Mouse (Mus musculus): ENCODE data around the gene Fbxl13.
A peak's percentile ranks its signal among the peaks of the same experiment; 100 is the strongest.

Fbxl13 gene

GRCm38 (mm10) chr5:21586763-21587162 lies 58.7 kb downstream of the Fbxl13 start:
- no peaks in the 10 kb centered on the region for H3K27me3 ChIP-seq (ENCODE audit: insufficient read depth, low read length)
- no peak for TF ChIP-seq NANOG (IDR thresholded peaks at IDR 0.05; ENCODE audit: borderline replicate concordance, low read length)
- peak; percentile 74 for TF ChIP-seq CTCF (conservative IDR thresholded peaks at IDR 0.05; ENCODE audit: low read length)
- H3K9me3 ChIP-seq (ENCODE audit: low read length): no peaks in the 10 kb centered on the region
- no peak overlapping the region for H3K4me3 ChIP-seq (replicated peaks; ENCODE audit: low read length)
- no peaks in the 10 kb centered on the region for H3K36me3 ChIP-seq (ENCODE audit: insufficient read depth, low read length)
- H3K4me1 ChIP-seq (replicated peaks; ENCODE audit: low read depth, low read length): peaks cover 8% of the 10 kb centered on the region; the same call in 1 of the 2 replicates

- TF ChIP-seq NANOG (IDR thresholded peaks at IDR 0.05; ENCODE audit: borderline replicate concordance, low read length): no peak
- TF ChIP-seq CTCF (conservative IDR thresholded peaks at IDR 0.05; ENCODE audit: low read length): no peak
- no peak for TF ChIP-seq POU5F1 (IDR thresholded peaks at IDR 0.05; ENCODE audit: borderline replicate concordance, low read length)
- Histone ChIP-seq H3K36me3 (ENCODE audit: insufficient read depth, low read length) (no peaks in the 10 kb centered on the region), H3K9me3 (ENCODE audit: low read length) (no peaks in the 10 kb centered on the region), H3K27me3 (ENCODE audit: insufficient read depth, low read length) (no peaks in the 10 kb centered on the region), H3K4me3 (replicated peaks; ENCODE audit: low read length) (no peak overlapping the region), H3K4me1 (replicated peaks; ENCODE audit: low read depth, low read length) (peaks cover 9% of the 10 kb centered on the region)
Observed at GRCm38 (mm10) chr5:21578136-21578535, 67.3 kb downstream of the Fbxl13 start.

- no peak overlapping the region for H3K4me3 ChIP-seq (replicated peaks; ENCODE audit: low read length)
- H3K27me3 ChIP-seq (ENCODE audit: insufficient read depth, low read length): no peaks in the 10 kb centered on the region
- TF ChIP-seq POU5F1 (IDR thresholded peaks at IDR 0.05; ENCODE audit: borderline replicate concordance, low read length) (no peak), NANOG (IDR thresholded peaks at IDR 0.05; ENCODE audit: borderline replicate concordance, low read length) (no peak), CTCF (conservative IDR thresholded peaks at IDR 0.05; ENCODE audit: low read length) (no peak)
- H3K36me3 ChIP-seq (ENCODE audit: insufficient read depth, low read length): no peaks in the 10 kb centered on the region
- peaks cover 9% of the 10 kb centered on the region for H3K4me1 ChIP-seq (replicated peaks; ENCODE audit: low read depth, low read length)
- H3K9me3 ChIP-seq (ENCODE audit: low read length): no peaks in the 10 kb centered on the region
Observed at GRCm38 (mm10) chr5:21575210-21575550, 70.3 kb downstream of the Fbxl13 start.

GRCm38 (mm10) chr5:21574386-21575209 lies 70.8 kb downstream of the Fbxl13 start:
- Histone ChIP-seq H3K4me1 (replicated peaks; ENCODE audit: low read depth, low read length) (peaks cover 9% of the 10 kb centered on the region), H3K27me3 (ENCODE audit: insufficient read depth, low read length) (no peaks in the 10 kb centered on the region), H3K9me3 (ENCODE audit: low read length) (no peaks in the 10 kb centered on the region), H3K4me3 (replicated peaks; ENCODE audit: low read length) (no peak overlapping the region), H3K36me3 (ENCODE audit: insufficient read depth, low read length) (no peaks in the 10 kb centered on the region)
- TF ChIP-seq POU5F1 (IDR thresholded peaks at IDR 0.05; ENCODE audit: borderline replicate concordance, low read length): no peak
- TF ChIP-seq NANOG (IDR thresholded peaks at IDR 0.05; ENCODE audit: borderline replicate concordance, low read length): no peak
- no peak for TF ChIP-seq CTCF (conservative IDR thresholded peaks at IDR 0.05; ENCODE audit: low read length)

GRCm38 (mm10) chr5:21572764-21573416 lies 72.5 kb downstream of the Fbxl13 start:
- Histone ChIP-seq H3K9me3 (ENCODE audit: low read length) (no peaks in the 10 kb centered on the region), H3K36me3 (ENCODE audit: insufficient read depth, low read length) (no peaks in the 10 kb centered on the region), H3K4me1 (replicated peaks; ENCODE audit: low read depth, low read length) (peaks cover 9% of the 10 kb centered on the region), H3K4me3 (replicated peaks; ENCODE audit: low read length) (no peak overlapping the region), H3K27me3 (ENCODE audit: insufficient read depth, low read length) (no peaks in the 10 kb centered on the region)
- no peak for TF ChIP-seq NANOG (IDR thresholded peaks at IDR 0.05; ENCODE audit: borderline replicate concordance, low read length)
- TF ChIP-seq CTCF (conservative IDR thresholded peaks at IDR 0.05; ENCODE audit: low read length): no peak
- TF ChIP-seq POU5F1 (IDR thresholded peaks at IDR 0.05; ENCODE audit: borderline replicate concordance, low read length): no peak

GRCm38 (mm10) chr5:21567784-21568183 lies 77.7 kb downstream of the Fbxl13 start:
- TF ChIP-seq CTCF (conservative IDR thresholded peaks at IDR 0.05; ENCODE audit: low read length): no peak
- TF ChIP-seq POU5F1 (IDR thresholded peaks at IDR 0.05; ENCODE audit: borderline replicate concordance, low read length): no peak
- no peak for TF ChIP-seq NANOG (IDR thresholded peaks at IDR 0.05; ENCODE audit: borderline replicate concordance, low read length)

GRCm38 (mm10) chr5:21565392-21566065 lies 79.9 kb downstream of the Fbxl13 start:
- H3K36me3 ChIP-seq (ENCODE audit: insufficient read depth, low read length): no peaks in the 10 kb centered on the region
- H3K4me3 ChIP-seq (replicated peaks; ENCODE audit: low read length): no peak overlapping the region
- peaks cover 7% of the 10 kb centered on the region for H3K4me1 ChIP-seq (replicated peaks; ENCODE audit: low read depth, low read length)
- TF ChIP-seq NANOG (IDR thresholded peaks at IDR 0.05; ENCODE audit: borderline replicate concordance, low read length) (no peak), CTCF (conservative IDR thresholded peaks at IDR 0.05; ENCODE audit: low read length) (no peak), POU5F1 (IDR thresholded peaks at IDR 0.05; ENCODE audit: borderline replicate concordance, low read length) (no peak)
- peaks cover 14% of the 10 kb centered on the region for H3K27me3 ChIP-seq (ENCODE audit: insufficient read depth, low read length)
- no peaks in the 10 kb centered on the region for H3K9me3 ChIP-seq (ENCODE audit: low read length)

More at GRCm38 (mm10) chr5:21567784-21568183, 77.7 kb downstream of the Fbxl13 start:
- Histone ChIP-seq H3K36me3 (ENCODE audit: insufficient read depth, low read length) (no peaks in the 10 kb centered on the region), H3K27me3 (ENCODE audit: insufficient read depth, low read length) (no peaks in the 10 kb centered on the region), H3K4me3 (replicated peaks; ENCODE audit: low read length) (no peak overlapping the region), H3K4me1 (replicated peaks; ENCODE audit: low read depth, low read length) (no peaks in the 10 kb centered on the region), H3K9me3 (ENCODE audit: low read length) (no peaks in the 10 kb centered on the region)

GRCm38 (mm10) chr5:21563936-21564335 lies 81.5 kb downstream of the Fbxl13 start:
- H3K4me3 ChIP-seq (replicated peaks; ENCODE audit: low read length): no peak overlapping the region
- no peaks in the 10 kb centered on the region for H3K36me3 ChIP-seq (ENCODE audit: insufficient read depth, low read length)
- H3K27me3 ChIP-seq (ENCODE audit: insufficient read depth, low read length): peaks cover 16% of the 10 kb centered on the region
- TF ChIP-seq CTCF (conservative IDR thresholded peaks at IDR 0.05; ENCODE audit: low read length) (no peak), NANOG (IDR thresholded peaks at IDR 0.05; ENCODE audit: borderline replicate concordance, low read length) (no peak), POU5F1 (IDR thresholded peaks at IDR 0.05; ENCODE audit: borderline replicate concordance, low read length) (no peak)
- peaks cover 11% of the 10 kb centered on the region for H3K4me1 ChIP-seq (replicated peaks; ENCODE audit: low read depth, low read length)
- H3K9me3 ChIP-seq (ENCODE audit: low read length): no peaks in the 10 kb centered on the region
